Mouse (Mus musculus) cerebellum, adult 8-10 months (tissue): Measurements from ENCODE around the gene Slc35b1.

ENCODE experiments used
- DNase-seq: peaks from one replicate; pipeline ENCODE4 v3.0.0; 2022

The Slc35b1 gene

DNA sequence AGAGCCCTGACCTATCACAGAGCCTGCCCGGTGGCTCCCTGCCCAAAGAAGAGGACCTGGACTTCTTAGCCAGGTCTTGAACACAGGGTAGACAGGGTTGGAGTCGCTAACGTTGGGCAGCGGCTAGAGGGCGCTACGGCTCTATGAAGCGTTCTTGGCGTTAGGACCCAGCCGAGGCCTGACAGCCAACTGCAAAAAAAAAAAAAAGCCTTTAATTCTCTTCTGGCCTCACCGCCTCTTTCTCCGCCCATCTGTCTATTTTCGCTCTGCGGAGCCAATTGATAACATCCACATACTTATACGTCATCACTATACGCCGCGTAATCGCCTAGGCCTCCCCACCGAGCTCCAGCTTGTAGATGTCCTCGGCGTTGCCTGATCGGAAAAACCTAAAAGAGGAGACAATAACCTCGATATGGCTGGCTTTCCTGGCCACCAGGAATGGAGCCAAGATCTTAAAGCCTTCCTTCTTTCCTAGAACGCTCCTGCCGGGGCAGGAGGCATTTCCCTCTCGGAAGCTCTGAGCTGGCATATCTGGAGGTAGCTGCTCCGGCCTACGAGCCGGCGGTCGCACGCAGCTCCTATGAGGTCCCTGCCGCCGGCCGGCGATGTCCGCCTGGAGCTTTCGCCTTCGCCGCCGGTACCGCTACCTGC lies at the start of gene Slc35b1:
TSS of gene Slc35b1 (plus strand) at position 374 of the 654 bp plus-strand sequence.
- DNase-seq: peak; percentile 97

DNA sequence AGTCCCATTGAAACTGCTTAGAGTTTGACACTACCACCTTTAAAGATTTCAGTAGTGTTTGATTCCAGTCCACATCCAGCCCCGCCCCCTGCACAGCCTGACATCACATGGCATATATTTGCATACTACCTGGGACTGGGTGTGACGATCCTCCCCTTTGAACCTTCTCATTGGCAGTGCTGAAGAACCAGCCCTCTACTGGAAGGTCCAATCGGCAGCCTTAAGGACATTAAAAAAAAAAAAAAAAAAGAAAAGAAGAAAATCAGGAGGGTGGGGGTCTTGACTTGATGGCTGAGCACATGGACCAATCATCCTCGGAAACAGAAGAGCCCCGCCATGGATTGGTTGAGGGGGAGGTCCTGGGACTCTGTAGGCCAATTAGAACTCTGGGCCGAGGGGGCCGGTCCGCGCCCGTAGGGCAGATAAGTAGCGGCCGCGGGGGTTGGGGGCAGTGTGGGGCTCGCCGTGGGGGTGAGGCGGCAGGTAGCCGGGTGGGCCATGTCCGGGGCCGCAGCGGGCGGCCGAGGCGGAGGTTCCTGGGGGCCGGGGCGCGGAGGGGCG lies 47.8 kb upstream of the Slc35b1 start, which contains the start of gene Fam117a:
TSS of gene Fam117a (plus strand) at position 451 of the 561 bp plus-strand sequence.
- DNase-seq: peak; percentile 13

DNA sequence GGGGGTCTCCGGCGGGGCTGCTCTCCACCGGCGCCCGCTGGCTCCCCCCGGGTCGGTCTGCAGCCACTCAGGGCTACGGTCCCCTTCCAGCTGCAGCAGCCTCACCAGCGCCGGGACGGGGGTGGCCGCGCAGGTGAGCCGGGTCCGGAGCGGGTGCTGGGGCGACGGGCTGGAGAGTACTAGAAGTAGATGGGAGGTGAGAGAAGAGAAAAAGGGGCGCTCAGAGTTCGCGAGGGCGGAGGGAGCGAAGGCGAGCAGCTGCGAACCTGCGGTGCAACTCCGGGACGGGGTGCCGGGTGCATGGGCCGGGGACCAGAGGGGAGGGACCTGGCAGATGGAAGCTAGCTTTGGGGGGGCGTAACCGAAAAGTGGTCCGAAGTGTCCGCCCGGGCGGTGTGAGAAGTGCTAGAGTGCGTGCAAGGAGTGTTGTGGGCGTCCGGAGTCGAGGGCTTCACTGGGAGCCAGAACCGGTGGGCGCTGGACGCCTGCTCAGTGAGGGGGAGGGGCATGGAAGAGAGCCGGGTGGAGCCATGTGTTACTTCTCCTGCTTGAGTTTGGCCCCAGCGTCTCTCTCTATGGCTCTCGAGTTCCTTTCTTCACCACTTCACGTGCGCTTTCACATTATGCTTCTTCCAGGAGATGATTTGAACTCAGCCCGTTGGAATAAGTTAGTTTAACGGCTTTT lies 47.2 kb upstream of the Slc35b1 start:
- DNase-seq: no peak

DNA sequence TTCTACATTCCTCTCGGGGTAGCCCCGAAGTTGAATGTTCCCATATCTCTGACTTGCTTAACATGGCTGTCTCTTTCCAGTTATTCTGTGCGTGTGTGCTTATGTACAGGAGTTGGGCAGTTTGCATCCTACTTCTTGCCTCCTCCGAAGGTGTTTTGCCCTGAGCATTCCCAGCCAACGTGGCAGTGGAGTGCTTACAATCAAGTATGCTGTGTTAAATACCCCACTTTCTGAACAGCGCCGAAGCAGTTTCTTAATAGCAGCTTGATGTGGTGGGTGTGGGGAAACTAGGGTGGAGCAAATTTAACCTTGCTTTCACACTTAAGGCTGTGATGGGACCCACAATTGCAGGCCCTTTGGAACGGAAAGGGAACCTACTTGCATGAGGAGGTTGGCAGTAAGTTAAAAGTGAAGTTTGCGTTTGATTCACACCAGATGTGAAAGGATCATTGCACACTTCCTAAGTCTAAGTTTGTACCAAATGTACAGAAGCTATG lies 46.6 kb upstream of the Slc35b1 start:
- DNase-seq: no peak

DNA sequence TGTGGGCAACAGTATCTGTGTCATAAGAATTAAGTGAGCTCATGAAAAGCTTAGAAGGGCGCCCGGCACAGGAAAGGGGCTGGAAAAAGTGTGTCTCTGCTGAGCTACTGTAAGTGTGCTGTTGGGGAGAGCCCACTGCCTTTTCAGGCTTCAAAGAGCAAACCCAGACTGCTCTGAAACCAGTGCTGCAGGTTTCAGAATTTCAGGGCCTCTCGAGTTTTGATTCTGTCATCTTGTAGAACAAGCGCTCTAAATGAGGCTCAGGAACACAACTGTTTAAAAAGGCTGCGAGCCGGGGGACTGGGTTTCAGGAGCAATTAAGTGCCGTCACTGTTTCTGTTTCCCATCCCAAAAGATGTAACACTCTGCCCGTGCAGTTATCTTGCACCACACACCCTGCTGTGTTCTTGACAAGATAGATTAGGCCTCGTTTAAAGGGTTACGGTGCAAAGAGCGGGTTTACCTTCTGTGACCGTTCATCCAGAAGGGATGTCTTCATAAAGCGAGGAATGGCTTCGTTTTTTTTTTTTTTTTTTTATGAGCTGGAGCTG lies 44.9 kb upstream of the Slc35b1 start:
- no peak for DNase-seq

DNA sequence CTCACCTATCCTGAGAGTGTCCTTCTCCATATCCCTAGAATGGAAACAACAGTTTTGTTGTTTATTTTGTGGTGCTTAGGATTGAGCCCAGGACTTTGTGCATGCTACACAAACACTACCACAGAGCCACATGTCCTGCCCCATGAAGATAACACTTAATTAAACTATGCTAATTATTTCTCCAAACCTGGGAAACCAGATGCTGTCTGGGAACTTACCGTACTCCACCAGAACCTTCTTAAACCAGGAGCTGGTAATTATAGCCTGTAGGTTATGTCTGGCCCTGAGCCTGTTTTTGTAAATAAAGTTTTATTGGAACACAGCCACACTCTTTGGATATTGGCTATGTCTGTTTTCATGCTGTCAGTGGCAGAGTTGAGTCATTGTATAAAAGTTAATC lies 44.2 kb upstream of the Slc35b1 start:
- no peak for DNase-seq

DNA sequence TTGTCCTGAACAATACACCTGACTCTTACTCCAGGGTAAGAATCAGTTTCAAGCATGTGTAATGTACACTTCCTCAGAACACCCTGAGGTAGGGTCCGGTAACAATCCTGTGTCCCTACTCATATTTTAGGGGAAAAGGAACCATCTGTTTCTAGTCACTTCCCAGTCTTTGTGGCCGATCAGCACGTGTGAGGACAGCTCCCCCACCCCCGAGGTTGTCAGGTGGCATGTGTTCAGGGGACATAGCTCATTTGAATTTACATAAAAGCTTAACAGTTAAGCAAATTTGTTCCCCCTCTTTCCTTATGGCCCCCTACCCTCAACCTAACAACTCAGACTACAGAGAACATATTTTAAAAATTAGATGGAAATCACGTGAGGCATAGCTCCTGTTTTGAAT lies 43.8 kb upstream of the Slc35b1 start:
- DNase-seq: no peak

DNA sequence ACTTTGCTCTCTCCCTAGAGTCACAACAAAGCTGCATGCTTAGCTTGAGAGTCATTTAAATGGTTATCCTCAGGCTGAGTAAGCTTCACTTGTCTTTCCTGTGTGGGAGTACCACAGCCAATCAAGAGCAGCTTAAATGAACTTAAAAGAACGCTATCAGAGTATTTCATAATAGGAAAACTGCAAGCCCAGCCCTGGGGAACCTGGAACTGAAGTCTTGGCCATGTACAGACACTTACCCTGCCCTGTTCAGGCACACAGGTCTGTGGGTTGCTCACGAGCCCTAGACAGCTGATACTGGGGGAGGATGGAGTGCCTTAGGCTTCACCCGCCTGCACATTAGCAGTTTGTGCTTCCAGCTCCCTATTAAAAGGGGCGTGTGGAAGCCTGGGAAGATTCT lies 41.3 kb upstream of the Slc35b1 start:
- no peak for DNase-seq

DNA sequence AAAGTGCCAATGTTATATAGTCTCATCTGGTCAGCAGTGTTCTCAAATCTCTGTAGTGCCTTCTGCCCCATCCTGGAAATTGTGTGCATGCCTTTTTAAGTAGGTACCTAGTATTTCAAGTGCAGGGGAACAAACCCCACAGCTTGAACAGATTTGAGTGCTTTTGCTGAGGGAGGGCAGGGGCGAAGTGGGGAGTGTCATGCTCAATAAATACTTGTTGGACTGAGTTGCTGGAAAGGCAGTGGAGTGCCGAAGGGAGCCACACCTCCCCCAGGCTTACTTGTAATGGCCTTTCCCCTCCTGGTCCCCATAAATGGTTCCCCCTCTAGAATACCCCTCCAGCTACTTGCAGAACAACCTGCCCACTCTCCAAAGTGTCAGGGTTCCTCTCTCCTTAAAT lies 40.3 kb upstream of the Slc35b1 start:
- DNase-seq: no peak

DNA sequence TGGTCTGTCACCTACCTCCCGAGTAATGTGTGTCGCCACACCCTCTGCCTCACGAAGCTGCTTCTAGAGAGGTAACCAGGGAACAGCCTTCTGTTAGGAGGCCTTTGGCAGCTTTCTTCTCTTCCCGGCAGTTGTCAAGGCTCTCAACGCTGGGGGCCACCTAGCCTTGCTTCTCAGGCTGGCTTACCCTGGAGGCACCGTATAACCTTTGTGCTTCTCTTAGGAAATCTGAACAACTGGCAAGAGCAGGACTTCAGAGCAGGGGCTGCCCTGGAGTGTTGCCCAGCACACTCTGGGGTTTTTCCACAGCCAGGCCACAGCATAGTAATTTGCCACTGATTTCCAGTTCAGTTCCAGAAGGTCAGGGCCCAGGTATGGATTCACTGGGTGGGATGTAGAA lies 34.2 kb upstream of the Slc35b1 start:
- no peak for DNase-seq

DNA sequence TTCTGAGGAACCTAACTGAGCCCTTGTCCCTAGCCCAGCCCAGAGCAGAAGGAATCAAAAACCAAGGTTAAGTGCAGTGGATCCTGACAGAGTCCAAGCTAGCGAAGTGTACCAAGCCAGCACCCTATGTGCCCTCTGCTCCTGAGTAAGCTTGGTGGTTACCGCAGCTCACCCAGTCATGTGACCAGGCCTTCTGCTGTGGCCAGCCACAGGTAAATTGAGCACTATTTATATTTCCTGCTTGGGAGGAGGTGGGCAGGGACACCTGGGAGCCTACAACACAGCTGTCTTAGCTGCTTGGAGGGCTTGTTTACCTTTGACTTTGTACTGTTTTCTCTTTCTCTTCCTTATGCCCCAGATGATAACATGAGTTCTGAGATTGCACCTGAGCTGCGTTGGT lies 33.5 kb upstream of the Slc35b1 start:
- DNase-seq: no peak

DNA sequence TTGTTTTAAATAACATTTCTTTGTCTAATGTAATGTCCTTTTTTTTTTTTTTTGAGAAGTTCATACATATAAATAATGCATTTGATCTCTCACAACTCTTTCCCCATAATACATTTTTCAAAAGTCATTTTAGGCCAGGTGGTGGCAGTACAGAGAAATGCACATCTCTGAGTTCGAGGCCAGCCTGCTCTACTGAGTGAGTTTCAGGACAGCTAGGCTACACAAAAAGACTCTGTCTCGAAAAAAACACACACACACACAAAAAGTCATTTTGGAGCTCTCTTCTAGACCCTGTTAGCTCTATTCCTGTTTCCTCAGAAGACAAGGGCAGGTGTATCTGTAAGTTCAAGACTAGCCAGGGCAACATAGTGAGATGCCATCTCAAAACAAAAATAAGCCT lies 31.8 kb upstream of the Slc35b1 start:
- no peak for DNase-seq

DNA sequence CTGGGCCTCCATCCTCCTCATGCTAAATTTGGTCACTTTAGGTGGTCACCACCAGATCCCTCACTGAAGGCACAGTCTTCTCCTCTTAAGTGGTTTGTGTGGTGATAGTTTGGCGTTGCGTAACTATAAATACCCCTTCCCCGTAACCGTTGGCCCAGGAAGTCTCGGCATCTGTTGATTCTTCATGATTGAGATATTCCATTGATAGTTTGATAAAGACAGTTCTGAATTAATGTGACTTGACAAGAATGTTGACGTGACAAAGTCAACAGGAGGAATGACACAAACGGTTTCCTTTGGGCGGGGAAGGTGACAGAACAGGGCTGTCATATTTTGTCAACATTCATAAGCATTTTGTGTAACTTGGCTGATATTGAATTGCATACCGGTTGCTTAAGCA lies 31.3 kb upstream of the Slc35b1 start:
- DNase-seq: no peak

DNA sequence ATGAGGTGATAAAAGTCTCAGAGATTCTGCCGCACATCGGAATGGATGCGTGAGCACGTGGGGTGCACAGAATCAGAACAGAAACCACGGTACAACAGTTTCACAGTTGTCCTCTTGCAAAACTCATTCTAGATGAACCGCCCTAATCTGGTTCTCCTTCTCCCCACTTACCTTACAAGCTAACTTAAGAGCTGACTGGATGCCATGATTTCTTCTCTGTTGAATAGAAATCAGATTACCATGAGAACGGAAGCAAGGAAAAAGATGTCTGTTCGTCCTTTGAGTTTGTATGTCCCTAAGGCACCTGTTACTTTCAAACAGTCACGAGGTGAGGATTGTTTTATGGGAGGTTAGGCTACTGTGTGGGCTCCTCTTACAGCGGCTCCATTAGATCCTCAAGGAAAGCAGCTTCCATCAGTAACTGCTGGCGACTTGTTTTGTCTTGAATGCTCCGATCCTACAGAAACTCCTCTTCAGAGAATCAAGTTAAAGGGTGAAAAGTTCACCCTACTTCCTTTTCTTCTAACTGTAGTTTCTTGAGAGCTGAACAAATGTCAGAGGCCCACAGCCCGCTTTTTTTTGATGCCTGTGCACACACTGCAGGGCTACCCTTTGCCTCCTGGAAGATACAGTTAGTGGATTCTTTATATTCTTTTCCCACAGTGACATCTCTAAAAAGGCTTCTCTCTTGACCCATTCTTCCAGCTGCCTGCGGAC lies 30.1 kb upstream of the Slc35b1 start:
- no peak for DNase-seq

DNA sequence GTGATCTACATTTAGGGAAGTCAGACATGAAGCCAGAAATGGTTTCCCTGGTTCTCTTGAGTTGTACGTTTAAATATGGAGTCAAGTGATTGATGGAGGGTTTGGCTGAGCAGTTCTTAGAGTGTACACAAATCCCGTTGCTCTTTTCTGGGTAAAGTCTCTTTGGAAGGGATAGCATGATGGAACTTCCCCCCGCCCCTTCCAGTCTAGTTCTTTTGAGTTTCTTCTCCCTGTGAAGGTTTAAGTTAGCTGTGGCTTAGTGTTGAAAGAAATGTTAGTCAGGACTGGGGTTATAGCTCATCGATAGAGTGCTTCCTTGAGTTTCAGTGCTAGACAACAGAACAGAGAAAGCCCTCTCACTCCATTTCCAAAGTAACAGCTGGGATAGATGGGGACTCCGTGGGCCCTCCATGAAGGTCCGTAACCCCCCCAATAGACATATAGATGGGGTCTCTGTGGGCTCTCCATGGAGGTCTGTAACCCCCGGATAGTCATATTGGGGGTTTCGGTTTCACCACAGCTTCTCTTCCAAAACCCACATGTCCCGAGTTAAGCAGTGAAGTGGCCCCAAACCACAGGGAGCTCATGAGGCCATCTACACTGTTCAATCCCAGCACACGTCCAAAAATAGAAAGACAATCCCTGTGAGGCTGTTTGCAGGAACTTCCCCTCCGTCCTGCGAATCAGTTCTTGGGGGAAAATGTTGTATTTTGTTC lies 29.4 kb upstream of the Slc35b1 start:
- DNase-seq: no peak

DNA sequence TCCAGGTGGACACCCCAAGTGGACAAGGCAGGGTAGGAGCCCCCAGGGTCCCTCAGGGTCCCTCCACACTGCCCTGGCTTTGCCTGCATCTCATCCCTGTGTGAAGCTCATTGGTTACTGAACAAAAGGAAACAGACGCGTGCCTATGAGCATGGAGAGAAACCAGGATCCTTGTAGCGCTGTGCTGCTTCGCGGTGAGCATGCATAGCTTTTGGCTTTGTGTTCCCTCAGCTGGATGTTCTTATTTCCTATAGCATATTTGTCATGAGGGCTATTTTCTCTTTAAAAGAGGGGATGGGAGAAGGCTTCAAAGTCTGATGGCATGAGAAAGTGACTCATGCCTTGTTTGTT lies 28.9 kb upstream of the Slc35b1 start:
- no peak for DNase-seq

DNA sequence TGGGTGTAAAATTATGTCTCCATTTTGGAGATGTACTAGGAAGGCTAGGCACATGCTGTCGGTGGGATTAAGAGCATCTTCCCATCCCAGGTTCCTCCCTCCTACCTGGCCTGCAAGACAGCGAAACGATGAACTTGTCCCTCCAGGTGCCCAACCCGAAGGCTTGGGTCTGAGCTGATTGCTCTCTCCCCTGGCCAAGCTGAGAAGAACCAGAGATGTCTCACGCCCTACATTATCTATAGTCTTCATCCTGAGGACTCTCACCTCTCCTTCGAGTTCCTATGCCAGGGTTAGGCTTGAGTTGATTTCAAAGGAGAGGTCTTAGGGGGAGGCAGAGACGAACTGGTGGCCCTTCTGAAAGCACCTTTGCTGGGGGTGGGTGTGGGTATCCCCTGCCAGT lies 28.5 kb upstream of the Slc35b1 start:
- no peak for DNase-seq

DNA sequence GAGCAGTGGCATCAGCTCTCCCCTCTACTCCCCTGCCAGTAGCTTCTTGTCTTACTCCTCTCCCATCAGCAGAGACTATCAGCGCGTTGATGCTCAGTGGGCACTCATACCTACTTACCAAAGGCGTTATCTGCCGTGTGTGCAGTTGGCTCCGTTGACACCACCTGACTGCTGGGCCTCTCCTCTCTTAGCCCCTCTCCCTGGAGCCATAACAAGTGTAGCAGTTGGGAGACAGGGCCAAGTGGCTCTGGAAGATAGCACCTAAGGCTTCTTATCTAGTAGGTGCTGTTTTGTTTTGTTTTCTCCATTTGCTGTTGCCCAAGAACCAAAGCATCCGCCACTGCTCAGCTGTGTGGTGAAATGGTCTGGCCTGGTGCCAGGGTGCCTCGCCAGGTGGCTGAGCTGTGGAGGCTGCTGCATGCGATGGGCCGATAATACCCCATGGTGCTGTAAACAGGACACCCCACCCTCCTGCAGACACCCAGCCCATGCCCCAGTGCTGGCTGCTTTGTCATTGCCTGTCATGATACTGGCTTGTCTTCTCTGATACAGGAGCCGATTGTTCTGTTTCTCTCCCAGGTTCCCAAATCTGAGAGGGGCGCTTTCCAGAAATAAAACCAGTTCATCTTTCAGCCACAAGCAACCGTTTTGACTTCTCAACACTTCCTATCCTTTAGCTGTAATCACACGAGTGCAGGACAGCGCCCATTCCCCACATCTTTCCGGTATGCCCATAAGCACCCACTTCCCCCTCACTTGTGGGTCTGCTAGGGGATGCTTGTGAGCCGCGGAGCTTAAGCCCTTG lies 27.8 kb upstream of the Slc35b1 start:
- DNase-seq: no peak

DNA sequence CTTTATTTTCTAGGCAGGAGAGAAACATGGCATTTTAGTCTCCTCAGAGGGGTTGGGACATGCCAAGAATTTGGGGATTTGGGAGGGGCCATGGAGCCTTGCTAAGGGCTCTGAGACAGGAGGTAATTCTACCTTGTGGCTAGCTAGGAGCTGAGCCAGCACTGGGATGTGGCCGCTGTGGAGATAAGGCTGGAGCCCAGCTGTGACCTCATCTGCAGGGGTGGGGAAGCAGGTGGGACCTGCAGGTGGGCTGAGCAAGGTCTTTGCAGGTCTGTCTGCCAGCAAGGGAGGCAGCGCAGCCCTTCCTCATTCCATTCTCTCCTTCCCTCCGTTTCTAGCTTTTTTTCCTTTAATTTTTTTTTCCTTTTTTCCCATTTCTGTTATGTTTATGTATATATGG lies 26.2 kb upstream of the Slc35b1 start:
- no peak for DNase-seq

DNA sequence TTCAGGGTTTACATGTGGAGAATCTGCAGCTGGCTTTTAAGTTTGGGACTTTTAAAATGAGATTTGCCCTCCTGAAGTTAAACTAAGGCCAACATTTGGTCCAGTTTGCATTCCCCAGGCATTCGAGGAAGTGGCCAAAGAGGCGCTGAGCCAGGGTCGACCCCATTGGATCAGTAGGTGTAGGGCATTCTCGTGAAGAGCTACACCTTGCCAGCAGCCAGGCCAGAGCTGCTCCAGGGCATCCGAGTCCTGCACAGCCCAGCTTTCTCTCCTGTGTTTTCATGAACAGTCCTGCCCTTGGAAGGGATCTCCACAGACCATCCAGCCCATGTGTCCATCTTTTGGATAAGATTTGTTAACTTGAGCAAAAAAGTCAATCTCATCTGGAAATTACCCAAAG lies 20.1 kb upstream of the Slc35b1 start:
- no peak for DNase-seq

DNA sequence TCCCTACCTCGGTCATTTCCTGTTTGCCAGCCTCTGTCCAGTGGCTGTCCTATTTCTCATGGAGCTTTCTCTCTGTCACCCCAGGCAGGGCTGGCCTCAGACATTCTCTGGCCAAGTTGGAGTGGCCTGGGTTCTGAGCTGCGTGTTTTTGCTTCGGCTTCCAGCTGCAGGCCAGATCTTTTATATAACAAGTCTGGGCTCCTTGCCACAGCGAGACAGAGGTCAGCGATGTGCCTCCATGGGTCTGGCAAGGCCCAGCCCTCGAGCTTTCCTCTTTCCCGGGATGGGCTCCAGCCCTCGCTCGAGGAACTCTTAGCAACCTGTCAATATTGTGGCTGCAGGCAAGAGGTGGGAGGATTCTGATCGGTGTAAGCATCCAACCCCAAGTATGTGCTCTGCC lies 18.9 kb upstream of the Slc35b1 start:
- DNase-seq: no peak
